Mouse (Mus musculus): ENCODE measurements around the gene Gabpa.

Gene Gabpa

GRCm38 (mm10) chr16:84834745-84835440 lies at the start of gene Gabpa:
TSS of gene Gabpa (plus strand) at chr16:84834925.
- peak; percentile 92 to 96 for DNase-seq

- DNase-seq = no peak
Observed at GRCm38 (mm10) chr16:84784966-84785365, 49.8 kb upstream of the Gabpa start.

GRCm38 (mm10) chr16:84790595-84791165 lies 44.0 kb upstream of the Gabpa start:
- DNase-seq = no peak

- no peak for DNase-seq
Observed at GRCm38 (mm10) chr16:84793401-84793800, 41.3 kb upstream of the Gabpa start.

- DNase-seq = no peak
Observed at GRCm38 (mm10) chr16:84795337-84795736, 39.4 kb upstream of the Gabpa start.

- DNase-seq = no peak
Observed at GRCm38 (mm10) chr16:84796678-84797077, 38.0 kb upstream of the Gabpa start.

GRCm38 (mm10) chr16:84800038-84800437 lies 34.7 kb upstream of the Gabpa start:
- no peak for DNase-seq

GRCm38 (mm10) chr16:84802217-84802616 lies 32.5 kb upstream of the Gabpa start:
- peak; percentile 62 to 74 for DNase-seq

GRCm38 (mm10) chr16:84804866-84805265 lies 29.9 kb upstream of the Gabpa start:
- DNase-seq = no peak

- DNase-seq = no peak
Observed at GRCm38 (mm10) chr16:84806175-84806574, 28.6 kb upstream of the Gabpa start.

- DNase-seq = no peak
Observed at GRCm38 (mm10) chr16:84807874-84808273, 26.9 kb upstream of the Gabpa start.

- no peak for DNase-seq
Observed at GRCm38 (mm10) chr16:84810254-84810653, 24.5 kb upstream of the Gabpa start.

GRCm38 (mm10) chr16:84813852-84814251 lies 20.9 kb upstream of the Gabpa start:
- DNase-seq = no peak

- DNase-seq = no peak
Observed at GRCm38 (mm10) chr16:84814511-84814910, 20.2 kb upstream of the Gabpa start.

GRCm38 (mm10) chr16:84817423-84817822 lies 17.3 kb upstream of the Gabpa start:
- peak in 1 of 2 experiments; percentile 37 for DNase-seq

- peak; percentile 29 to 56 for DNase-seq
Observed at GRCm38 (mm10) chr16:84825009-84825408, 9.7 kb upstream of the Gabpa start.

GRCm38 (mm10) chr16:84831696-84832095 lies 3.0 kb upstream of the Gabpa start:
- DNase-seq = no peak

- DNase-seq = no peak
Observed at GRCm38 (mm10) chr16:84832736-84833135, 2.0 kb upstream of the Gabpa start.

GRCm38 (mm10) chr16:84834344-84834743 lies 381 bp upstream of the Gabpa start:
- DNase-seq = no peak

- DNase-seq = peak; percentile 87 to 92
Observed at GRCm38 (mm10) chr16:84835441-84835822, 707 bp downstream of the Gabpa start, which contains the start of gene Atp5j. TSS of gene Atp5j (minus strand) at chr16:84835625.

- DNase-seq = peak; percentile 50 to 55
Observed at GRCm38 (mm10) chr16:84835823-84836743, 1.4 kb downstream of the Gabpa start.

GRCm38 (mm10) chr16:84838576-84838975 lies 3.9 kb downstream of the Gabpa start:
- no peak for DNase-seq

- DNase-seq = no peak
Observed at GRCm38 (mm10) chr16:84853492-84853891, 18.8 kb downstream of the Gabpa start.

GRCm38 (mm10) chr16:84864656-84865055 lies 29.9 kb downstream of the Gabpa start:
- no peak for DNase-seq

Data from lung, postnatal 4 days (tissue).